Mouse (Mus musculus) induced T-regulatory cell, adult 2 months (primary cell): ENCODE data around the gene Gcdh.

Source experiments
- DNase-seq: peaks from one replicate; pipeline ENCODE4 v3.0.0-alpha.2; 2012; ENCODE audit warnings: low read depth

The Gcdh gene

GRCm38 (mm10) chr8:84893709-84894134 lies at the start of gene Gcdh:
Gene Gcdh, minus strand, starts transcription at chr8:84893921.
- peak; percentile 95 for DNase-seq

- no peak for DNase-seq
Observed at GRCm38 (mm10) chr8:84937620-84938485, 44.1 kb upstream of the Gcdh start.

GRCm38 (mm10) chr8:84936962-84937546 lies 43.3 kb upstream of the Gcdh start, which contains the start of gene Mast1:
Gene Mast1, minus strand, starts transcription at chr8:84937359.
- peak; percentile 77 for DNase-seq

GRCm38 (mm10) chr8:84936041-84936961 lies 42.6 kb upstream of the Gcdh start:
- DNase-seq, result no peak

GRCm38 (mm10) chr8:84935489-84935888 lies 41.8 kb upstream of the Gcdh start:
- DNase-seq, result no peak

- DNase-seq, result peak; percentile 48
Observed at GRCm38 (mm10) chr8:84934860-84935259, 41.1 kb upstream of the Gcdh start.

GRCm38 (mm10) chr8:84933767-84934559 lies 40.2 kb upstream of the Gcdh start:
- peak; percentile 10 for DNase-seq

GRCm38 (mm10) chr8:84930582-84930981 lies 36.9 kb upstream of the Gcdh start:
- DNase-seq, result no peak

- DNase-seq, result peak; percentile 81
Observed at GRCm38 (mm10) chr8:84928456-84929306, 35.0 kb upstream of the Gcdh start.

GRCm38 (mm10) chr8:84927513-84927912 lies 33.8 kb upstream of the Gcdh start:
- DNase-seq, result no peak

GRCm38 (mm10) chr8:84925557-84925956 lies 31.8 kb upstream of the Gcdh start:
- no peak for DNase-seq

GRCm38 (mm10) chr8:84921596-84921995 lies 27.9 kb upstream of the Gcdh start:
- no peak for DNase-seq

- DNase-seq, result no peak
Observed at GRCm38 (mm10) chr8:84918646-84919045, 24.9 kb upstream of the Gcdh start.

- DNase-seq, result no peak
Observed at GRCm38 (mm10) chr8:84917781-84918180, 24.1 kb upstream of the Gcdh start.

- DNase-seq, result no peak
Observed at GRCm38 (mm10) chr8:84915269-84915668, 21.5 kb upstream of the Gcdh start.

GRCm38 (mm10) chr8:84913960-84914359 lies 20.2 kb upstream of the Gcdh start:
- peak; percentile 87 for DNase-seq

- no peak for DNase-seq
Observed at GRCm38 (mm10) chr8:84913502-84913900, 19.8 kb upstream of the Gcdh start.

GRCm38 (mm10) chr8:84912895-84913501 lies 19.3 kb upstream of the Gcdh start:
- DNase-seq, result peak; percentile 96

GRCm38 (mm10) chr8:84912391-84912790 lies 18.7 kb upstream of the Gcdh start:
- no peak for DNase-seq

GRCm38 (mm10) chr8:84911854-84912253 lies 18.1 kb upstream of the Gcdh start:
- no peak for DNase-seq
